Mouse (Mus musculus) layer of hippocampus, adult 2 months (tissue): ENCODE results near the gene Bag6. TPM values are rescaled to one million over a fixed set of nuclear protein-coding genes. Genes with fewer than 3 reads are reported as not detected.
A peak's percentile ranks its signal among the peaks of the same experiment; 100 is the strongest.
"Not testable (repeated sequence)": the region's sequence is repeated elsewhere in the genome, so short reads cannot be mapped to it uniquely, and the experiment has no call there.

Source experiments
- DNase-seq, 2 experiments: peaks; one replicate each; pipeline ENCODE4 v3.0.0; 2022; ENCODE audit warnings: low spot score in 2 of 2
- H3K27ac ChIP-seq: fragments of 200-600 bp; 2 replicates; pipeline ENCODE4 v1.8.1; 2022
- H3K4me3 ChIP-seq: fragments of 200-600 bp; 2 replicates; pipeline ENCODE4 v1.8.1; 2022; ENCODE audit warnings: mild to moderate bottlenecking
- CTCF ChIP-seq: fragments of 200-600 bp; conservative IDR thresholded peaks from 2 replicates; pipeline ENCODE4 v1.8.1; 2022; ENCODE audit warnings: antibody characterized with exemption, mild to moderate bottlenecking, moderate library complexity
- total RNA-seq, 2 experiments: library from RNA; stranded (reverse); gene quantifications; 2 replicates each; pipeline ENCODE4 v1.2.3; 2021

The Bag6 gene
- total RNA-seq, 2 experiments from 2014 or later = 320 to 334 TPM

- Histone ChIP-seq H3K27ac (peak within 1 kb of the TSS; percentile 91), H3K4me3 (peak within 1 kb of the TSS; percentile 92)
- DNase-seq = peak; percentile 98 to 99
- TF ChIP-seq CTCF = no peak
Measured at GRCm38 (mm10) chr17:35121143-35121799, 13.7 kb upstream of the Bag6 start, which contains the start of gene Gpank1. Gene Gpank1, plus strand, starts transcription at chr17:35121455.

GRCm38 (mm10) chr17:35121871-35122303 lies 13.1 kb upstream of the Bag6 start, which contains the start of gene Csnk2b:
Gene Csnk2b, minus strand, starts transcription at chr17:35122053.
- TF ChIP-seq CTCF = peak; percentile 72
- Histone ChIP-seq H3K4me3 (peak within 1 kb of the TSS; percentile 92), H3K27ac (peak within 1 kb of the TSS; percentile 91)
- DNase-seq = peak; percentile 72 to 73

- not testable (repeated sequence) for DNase-seq, H3K4me3 ChIP-seq, H3K27ac ChIP-seq
Measured at GRCm38 (mm10) chr17:35123287-35123686, 11.7 kb upstream of the Bag6 start.

DNA sequence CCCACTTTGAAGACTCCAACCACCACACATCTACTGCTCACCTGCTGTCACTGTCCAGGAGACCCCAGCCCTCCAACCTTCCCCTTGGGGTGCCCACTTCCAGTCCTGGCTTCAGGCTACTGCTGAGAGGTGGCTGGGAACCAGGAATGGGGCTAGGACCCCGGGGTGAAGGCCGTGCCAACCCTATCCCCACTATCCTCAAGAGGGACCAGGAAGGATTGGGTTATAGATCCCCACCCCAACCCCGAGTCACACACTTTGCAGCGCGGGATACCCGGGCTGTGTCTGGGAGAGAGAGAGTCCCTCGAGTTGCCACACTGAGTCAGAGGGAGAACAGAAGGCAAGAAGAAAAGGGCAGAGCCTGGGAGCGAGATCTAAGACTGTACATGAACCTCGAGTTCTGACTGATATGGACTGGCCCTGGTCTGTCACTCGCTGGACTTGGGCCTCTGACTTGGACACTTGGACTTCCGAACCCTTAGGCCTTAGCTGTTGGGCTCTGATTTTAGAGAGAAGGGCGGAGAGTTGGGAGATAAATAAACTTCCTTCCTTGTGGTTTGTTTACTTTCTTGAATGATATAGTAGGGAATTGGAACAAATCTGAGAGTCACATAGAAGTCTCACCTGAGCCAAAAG lies 10.6 kb upstream of the Bag6 start:
- H3K27ac ChIP-seq, H3K4me3 ChIP-seq, DNase-seq: not testable (repeated sequence)

DNA sequence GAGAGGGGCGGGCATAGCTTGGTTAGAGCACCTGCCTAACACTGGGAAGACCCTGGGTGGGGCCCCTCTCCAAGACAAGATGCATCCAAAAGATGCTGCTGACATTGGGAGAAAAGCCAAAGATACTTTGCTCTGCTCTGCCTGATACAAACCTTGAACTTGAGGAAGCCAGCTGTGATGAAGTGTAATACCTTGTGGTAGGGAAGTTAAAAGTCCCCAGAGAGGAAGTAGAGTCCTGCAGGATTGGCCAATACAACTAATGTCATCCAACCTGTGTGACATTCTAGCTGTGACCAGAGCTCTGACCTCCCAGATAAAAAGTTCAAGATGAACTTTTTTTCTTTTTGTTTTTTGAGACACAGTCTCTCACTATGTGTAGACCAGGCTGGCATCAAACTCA lies 9.9 kb upstream of the Bag6 start:
- no peak for TF ChIP-seq CTCF
- DNase-seq = no peak
- H3K4me3 ChIP-seq = no peak overlapping the region
- peak overlapping the region; percentile 92; the same call in 1 of the 2 replicates for H3K27ac ChIP-seq

DNA sequence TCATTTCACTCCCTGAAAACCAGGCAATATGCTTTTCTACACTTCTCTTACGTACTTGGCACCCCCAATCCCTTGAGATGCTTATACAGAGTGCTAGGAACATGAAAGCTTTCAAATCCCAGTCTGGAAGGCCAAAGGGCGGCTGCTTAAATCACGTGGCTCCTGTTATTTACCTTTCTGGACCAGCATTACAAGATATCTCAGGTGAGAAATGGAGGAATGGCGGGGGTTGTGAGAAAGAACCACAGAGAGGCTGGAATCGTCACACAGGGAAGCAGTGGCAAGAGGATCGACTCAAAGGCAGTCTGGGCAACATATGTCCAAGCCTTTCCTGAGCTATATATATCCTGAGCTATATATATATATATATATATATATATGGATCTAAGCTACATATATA lies 9.4 kb upstream of the Bag6 start:
- no peak for DNase-seq
- TF ChIP-seq CTCF = no peak
- Histone ChIP-seq H3K27ac (peak overlapping the region; percentile 92), H3K4me3 (peak overlapping the region; percentile 74)

GRCm38 (mm10) chr17:35126206-35126611 lies 8.8 kb upstream of the Bag6 start, which contains the start of gene D17H6S53E:
Gene D17H6S53E, plus strand, starts transcription at chr17:35126373.
- peak; percentile 69 to 74 for DNase-seq
- peak within 1 kb of the TSS; percentile 92 for H3K27ac ChIP-seq
- no peak for TF ChIP-seq CTCF
- H3K4me3 ChIP-seq = peak within 1 kb of the TSS; percentile 74

DNA sequence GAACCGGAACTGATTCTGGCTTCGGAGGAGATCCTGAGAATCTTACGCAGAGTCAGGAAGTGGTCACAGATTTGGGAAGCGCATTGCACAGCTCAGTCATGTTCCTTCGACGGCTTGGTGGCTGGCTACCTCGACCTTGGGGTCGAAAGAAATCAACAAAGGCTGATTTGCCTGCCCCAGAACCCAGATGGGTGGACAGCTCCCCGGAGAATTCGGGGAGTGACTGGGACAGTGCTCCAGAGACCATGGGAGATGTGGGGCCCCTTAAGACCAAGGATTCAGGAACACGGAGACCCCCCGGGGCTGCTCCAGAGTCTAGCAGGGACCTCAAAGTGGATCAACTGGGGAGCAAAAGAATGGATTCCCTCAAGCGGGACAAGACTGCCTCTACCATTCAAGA lies 8.0 kb upstream of the Bag6 start:
- Histone ChIP-seq H3K4me3 (peak overlapping the region; percentile 74), H3K27ac (peak overlapping the region; percentile 92; the same call in 1 of the 2 replicates)
- no peak for TF ChIP-seq CTCF
- no peak for DNase-seq

DNA sequence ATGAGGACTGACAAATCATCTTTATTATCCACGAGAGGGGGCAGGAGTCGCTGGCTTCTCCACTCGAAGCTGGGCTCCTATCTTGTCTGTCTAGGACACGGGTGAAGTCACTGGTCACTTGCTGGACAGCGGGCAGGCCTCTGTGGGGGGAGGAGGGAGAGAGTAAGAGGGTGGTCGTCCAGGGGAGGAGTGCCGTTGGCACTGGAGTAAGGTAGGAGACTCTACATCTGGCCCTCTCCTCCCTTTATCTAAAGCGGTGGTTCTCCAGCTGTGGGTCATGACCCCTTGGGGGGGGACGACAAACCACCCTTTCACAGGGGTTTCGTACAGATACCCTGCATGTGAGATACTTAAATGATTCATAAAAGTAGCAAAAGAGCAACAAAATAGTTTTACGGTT lies 6.0 kb upstream of the Bag6 start:
- no peak overlapping the region for H3K27ac ChIP-seq
- TF ChIP-seq CTCF = no peak
- no peak overlapping the region for H3K4me3 ChIP-seq
- DNase-seq = no peak

GRCm38 (mm10) chr17:35131038-35131437 lies 3.9 kb upstream of the Bag6 start:
- DNase-seq = no peak
- Histone ChIP-seq H3K27ac (no peak overlapping the region), H3K4me3 (no peak overlapping the region)
- no peak for TF ChIP-seq CTCF

- no peak for TF ChIP-seq CTCF
- H3K4me3 ChIP-seq = no peak within 1 kb of the TSS
Measured at GRCm38 (mm10) chr17:35131500-35132173, 3.3 kb upstream of the Bag6 start, which contains the start of gene Apom. Gene Apom, minus strand, starts transcription at chr17:35132050.

GRCm38 (mm10) chr17:35132174-35132560 lies 2.8 kb upstream of the Bag6 start:
- TF ChIP-seq CTCF = no peak
- DNase-seq = no peak
- Histone ChIP-seq H3K27ac (no peak overlapping the region), H3K4me3 (no peak overlapping the region)

More at GRCm38 (mm10) chr17:35131500-35132173, 3.3 kb upstream of the Bag6 start, which contains the start of gene Apom:
- no peak for DNase-seq
- H3K27ac ChIP-seq = no peak within 1 kb of the TSS

- no peak overlapping the region for H3K27ac ChIP-seq
- H3K4me3 ChIP-seq = no peak overlapping the region
- no peak for DNase-seq
- TF ChIP-seq CTCF = no peak
Measured at GRCm38 (mm10) chr17:35133517-35133916, 1.5 kb upstream of the Bag6 start.
